Mouse (Mus musculus) cerebellum, postnatal 4 days (tissue): ENCODE data around the gene Nosip.
"Not testable (repeated sequence)": the region's sequence is repeated elsewhere in the genome, so short reads cannot be mapped to it uniquely, and the experiment has no call there.

Experiments used
- DNase-seq, 2 experiments: peaks; one replicate each; pipeline ENCODE4 v3.0.0; 2022; ENCODE audit warnings: low spot score in 2 of 2, mixed read lengths in 1 of 2

The Nosip gene

DNA sequence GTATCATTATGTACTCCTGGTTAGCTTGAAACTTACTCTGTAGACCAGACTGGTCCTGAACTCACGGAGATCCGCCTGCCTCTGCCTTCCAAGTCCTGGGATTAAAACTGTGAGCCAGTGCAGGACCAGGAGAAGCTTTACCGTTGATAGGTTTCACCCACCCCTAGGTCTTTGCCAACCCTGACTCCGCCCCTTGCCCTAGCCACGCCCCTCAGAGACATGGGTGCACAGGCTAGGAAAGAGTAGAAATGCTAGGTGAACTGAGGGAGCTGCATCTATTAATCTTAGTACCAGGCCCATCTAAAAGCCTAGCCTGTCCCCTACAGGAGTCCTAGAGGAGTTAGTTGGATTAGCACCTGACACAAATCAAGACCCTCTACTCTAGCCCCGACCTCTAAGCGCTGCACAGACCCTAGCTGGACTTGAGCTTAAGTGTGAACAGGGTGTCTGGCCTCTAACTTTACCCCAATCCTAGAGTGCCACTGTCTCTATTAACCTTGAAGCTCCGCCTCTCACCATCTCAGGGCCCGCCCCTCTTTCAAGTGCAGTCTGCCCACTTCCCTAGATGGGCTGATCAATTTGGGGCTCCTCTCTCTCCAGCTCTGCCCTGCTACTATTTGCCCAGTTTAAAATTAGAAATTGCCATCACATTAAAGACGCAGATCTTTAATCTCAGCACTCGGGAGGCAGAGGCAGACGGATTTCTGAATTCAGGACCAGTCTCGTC, 28.2 kb downstream of the Nosip start:
- no peak for DNase-seq

DNA sequence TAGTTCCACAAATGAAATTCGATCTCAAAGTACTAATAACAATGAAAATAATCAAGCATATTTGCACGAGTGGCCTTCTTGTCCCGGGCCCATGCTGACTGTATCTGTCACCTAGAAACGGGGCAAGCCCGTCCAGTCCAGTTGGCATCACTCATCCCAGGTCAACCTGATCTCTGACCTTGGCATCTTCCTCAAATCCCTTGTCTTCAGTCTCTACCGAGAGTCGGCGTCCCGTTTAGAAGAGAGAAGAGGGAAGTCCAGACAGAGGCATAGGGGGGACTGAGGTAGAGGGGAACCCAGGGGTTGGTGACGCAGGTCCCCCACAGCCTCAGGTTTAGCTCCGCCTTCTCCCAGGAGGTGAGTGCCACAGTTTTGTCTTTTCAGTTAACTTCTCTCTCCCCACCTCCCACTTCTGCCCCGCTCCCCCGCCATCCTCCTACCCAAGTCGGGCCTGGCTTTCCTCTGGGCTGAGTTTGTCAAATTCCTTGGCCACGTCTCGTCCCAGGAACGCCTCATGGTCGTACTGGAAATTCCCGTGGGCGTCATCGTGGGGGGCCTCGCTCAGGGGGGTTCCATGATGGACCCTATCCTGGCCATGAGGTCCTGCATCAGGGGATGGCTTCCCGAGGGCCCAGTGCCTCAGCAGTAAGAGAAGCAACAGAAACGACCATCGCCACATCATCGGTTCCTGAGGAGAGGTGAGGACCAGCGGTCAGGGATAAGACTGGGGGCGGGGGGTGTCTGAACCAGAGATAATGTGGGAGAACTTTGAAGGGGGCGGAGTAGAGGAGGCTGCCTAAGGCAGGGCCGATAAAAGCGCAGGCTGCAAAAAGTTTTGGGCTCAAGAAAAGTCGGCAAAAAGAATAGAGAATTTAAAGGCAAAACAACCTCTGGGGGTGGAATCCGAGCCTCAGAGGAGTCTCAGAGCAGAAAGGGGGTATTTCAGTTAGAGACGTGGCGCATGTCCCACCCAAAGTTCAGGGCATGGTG, 29.1 kb downstream of the Nosip start:
- peak in 1 of 2 experiments; percentile 25 for DNase-seq

DNA sequence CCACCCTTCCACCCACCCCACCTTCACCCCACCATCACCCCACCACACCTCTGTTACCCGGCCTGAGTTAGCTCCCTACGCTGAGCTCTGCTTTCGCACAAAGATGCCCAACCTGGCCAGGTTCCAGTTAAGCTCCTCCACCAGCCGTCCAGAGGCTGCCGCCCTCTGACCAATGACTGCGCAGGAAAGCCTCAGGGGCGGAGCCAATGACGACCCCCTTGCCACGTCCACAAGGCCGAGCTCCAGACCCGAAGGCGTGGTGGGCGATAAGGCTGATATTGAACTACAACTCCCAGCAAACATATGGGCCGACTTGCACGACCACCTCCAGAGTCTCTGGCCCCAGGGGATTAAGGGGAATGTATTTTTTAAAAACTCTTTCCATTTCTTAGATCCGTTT, 29.8 kb downstream of the Nosip start, which contains the start of gene Rcn3:
Rcn3 (minus strand) TSS at position 174 of the 400 bp plus-strand sequence.
- DNase-seq = peak; percentile 44 to 87

DNA sequence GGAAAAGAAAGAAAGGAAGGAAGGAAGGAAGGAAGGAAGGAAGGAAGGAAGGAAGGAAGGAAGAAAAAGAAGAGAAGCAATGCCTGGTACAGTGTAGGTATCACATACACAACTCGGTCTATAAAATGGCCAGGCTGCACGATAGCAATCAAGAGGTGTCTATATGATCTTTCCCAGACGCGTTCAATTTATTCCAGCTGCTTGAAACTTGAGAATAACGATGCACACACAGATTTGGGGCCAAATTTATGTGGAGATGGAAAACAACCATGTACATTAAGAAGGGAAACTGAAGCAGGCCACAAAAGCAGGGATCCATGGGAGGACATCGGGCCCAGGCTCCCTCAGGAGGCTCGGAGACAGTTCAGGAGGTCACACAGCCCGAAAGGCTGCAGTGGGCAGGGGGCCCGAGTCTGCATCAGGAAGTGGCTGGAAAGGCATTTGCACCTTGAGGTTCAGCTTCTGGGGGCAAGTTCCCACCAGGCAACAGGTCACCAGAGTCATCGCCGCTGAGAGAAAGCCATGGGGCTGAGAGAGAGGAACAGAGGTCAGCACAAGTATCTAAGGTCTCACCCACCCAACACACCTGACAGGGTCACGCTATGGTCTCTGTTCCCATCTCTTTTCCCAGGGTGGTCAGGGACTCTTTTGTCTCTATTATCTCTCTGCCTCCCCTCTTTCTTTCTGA, 30.7 kb downstream of the Nosip start:
- DNase-seq = no peak

DNA sequence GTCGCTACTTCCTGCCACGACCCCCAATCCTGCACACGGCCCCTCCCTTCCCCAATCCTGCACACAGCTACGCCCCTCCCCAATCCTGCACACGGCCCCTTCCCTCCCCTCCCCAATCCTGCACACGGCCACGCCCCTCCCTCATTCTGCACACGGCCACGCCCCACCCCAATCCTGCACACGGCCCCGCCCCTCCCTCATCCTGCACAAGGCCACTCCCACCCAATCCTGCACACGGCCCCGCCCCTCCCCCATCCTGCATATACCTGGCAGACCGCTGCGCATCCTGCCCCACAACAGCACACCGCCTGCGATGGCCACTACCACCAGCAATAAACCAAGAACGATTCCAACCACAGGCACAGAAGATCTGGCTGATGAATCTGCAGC, 31.3 kb downstream of the Nosip start:
- DNase-seq = no peak

DNA sequence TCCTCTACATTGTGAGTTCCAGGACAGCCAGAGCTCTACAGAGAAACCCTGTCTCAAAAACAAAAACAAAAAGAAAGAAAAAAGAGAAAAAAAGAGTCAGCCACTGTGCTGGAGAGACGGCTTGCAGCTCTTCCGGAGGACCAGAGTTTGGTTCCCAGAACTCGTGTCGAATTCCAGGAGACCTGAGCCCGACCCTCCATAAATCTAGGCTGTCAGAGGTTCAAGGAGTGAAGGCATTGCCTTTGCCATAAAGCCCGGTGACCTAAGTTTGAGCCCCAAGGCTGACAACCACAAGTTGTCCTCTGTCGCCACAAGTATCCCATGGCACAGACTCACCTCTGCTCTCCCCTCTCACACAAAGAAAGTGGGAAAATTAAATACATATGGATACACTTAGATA, 31.9 kb downstream of the Nosip start:
- DNase-seq = no peak

DNA sequence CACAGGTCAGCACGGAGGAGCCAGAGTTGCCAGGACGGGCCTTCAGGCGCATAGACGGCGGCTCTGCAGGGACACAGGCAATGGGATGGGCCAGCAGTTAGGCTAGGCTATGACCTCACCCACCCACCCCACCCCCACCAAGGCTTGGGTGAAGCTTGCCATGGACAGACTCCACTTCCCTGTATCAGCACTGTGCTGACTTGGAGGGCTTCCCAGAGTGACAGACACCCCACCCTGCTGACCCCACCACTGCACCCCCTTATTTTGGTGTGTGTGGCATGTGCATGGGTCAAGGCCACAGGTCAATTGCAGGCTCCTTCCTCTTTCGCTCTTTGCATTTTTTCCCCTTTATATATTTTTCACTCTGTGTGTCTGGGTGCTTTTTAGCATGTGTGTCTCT, 33.1 kb downstream of the Nosip start:
- DNase-seq = no peak

DNA sequence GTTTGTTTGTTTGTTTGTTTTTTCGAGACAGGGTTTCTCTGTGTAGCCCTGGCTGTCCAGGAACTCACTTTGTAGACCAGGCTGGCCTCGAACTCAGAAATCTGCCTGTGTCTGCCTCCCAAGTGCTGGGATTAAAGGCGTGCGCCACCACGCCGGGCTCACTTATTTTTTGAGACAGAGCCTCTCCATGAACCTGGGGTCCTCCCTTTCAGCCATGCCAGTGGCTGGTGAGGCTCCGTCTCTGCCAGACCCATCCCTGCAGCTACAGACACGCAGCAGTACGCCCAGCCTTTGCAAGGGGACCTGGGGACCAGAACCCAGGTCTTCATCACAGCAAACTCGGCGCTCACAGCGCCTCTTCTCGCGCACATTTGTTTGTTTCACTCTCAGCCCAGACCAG, 33.7 kb downstream of the Nosip start:
- not testable (repeated sequence) for DNase-seq

GRCm38 (mm10) chr7:45097479-45097878, 35.2 kb downstream of the Nosip start:
- DNase-seq = no peak

GRCm38 (mm10) chr7:45098541-45099240, 36.5 kb downstream of the Nosip start:
- DNase-seq = no peak

DNA sequence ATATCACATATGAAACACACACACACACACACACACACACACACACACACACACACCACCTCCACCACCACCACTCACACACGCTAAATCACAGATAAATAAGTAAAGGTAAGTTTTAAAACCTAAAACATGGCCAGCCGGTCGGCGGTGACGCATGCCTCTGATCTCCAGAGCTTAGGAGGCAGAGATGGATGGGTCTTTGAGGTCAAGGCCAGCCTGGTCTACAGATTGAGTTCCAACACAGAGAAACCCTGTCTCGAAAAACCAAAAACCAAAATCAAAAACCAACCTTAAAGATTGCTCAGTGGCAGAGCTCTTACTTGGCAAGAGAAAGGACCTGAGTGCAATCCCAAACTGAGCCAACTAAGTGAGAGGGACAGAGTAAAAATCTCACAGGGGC, 37.8 kb downstream of the Nosip start:
- DNase-seq = no peak

- no peak for DNase-seq
Measured at GRCm38 (mm10) chr7:45102441-45102840, 40.2 kb downstream of the Nosip start.

GRCm38 (mm10) chr7:45102940-45103585, 40.8 kb downstream of the Nosip start:
- DNase-seq = no peak

DNA sequence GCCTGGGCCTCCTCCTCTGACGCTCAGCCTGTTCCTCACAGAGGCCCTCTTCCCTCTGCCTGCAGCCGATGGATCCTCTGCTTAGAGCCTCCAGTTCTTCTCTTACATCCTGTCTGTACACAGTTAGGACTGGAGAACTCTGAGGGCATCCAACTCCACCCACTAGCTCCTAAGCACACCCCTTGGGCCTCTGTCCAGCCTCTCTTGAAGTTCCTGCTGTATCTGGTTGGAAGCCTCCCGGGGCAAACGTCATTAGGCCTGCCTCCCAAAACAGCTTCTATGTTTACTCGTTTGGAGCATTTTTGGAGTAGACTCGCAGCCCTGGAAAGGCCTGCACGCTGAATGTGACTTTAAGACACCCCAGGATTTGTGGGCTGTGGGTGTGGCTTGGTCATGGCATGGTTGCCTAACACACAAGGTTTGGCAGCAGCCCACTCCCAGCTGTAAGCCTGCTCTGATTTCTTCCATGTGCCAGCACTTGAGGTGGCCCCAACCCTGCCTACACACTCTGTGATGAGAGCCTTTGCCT, 41.5 kb downstream of the Nosip start, which contains the start of gene Fcgrt:
Fcgrt (minus strand) TSS at position 200 of the 529 bp plus-strand sequence.
- DNase-seq = peak in 1 of 2 experiments; percentile 42

DNA sequence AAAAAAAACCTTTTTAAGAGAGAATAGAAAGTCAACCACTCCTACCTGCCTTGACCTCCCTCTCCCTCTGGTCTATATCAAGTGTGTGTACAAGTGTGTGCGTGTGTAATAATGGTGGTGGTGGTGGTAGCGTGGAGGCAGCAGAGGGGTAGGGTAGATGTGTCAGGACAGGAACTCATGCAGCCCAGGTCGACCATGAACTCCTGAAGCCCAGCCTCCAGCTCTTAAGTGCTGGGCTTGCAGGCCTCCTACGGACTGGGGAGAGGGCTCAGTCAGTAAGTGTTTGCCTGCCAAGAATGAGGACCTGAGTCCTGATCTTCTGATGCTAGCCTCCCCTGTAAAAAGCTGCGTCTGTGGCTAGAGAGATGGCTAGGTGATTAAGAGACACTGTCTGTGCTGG, 42.7 kb downstream of the Nosip start:
- DNase-seq = no peak

DNA sequence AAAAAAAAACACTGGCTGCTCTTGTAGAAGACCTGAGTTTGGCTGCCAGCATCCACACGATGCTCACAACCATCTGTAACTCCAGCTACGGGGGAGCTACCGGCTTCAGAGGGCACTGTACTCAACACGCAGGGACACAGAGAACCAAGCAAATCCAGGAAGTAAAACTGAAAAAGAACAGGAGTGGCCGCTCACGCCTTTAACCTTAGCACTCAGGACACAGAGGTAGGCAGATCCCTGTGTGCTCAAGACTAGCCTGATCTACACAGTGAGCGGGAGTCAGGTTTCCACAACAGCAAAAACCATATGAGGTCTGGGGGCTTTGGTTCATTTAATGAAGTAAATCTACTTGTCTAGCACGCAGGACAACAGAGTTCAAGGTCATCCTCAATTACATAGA, 43.3 kb downstream of the Nosip start:
- no peak for DNase-seq

- no peak for DNase-seq
Measured at GRCm38 (mm10) chr7:45106441-45106840, 44.2 kb downstream of the Nosip start.

DNA sequence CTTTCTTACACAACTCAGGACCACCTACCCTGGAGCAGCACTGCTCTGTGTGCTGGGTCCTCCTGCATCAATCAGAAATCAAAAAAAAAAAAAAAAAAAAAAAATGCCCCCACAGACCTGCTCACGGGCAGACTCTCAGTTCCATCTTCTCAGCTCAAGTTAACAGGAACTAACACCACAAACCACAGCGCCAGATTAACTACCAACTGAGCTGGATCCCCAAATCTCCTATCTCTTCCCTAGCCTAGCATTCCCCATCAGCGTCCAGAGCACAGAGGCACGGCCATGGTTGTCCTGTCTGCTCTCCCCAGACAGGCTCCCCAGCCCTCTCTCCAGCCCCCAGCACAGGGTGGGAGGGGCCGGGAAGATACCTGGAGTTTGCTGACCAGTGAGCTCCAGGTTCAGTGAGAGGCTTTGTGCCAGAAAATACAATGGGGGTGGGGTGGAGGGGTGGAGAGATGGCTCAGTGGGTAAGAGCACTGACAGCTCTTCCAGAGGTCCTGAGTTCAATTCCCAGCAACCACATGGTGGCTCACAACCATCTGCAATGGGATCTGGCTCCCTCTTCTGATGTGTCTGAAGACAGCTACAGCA, 44.9 kb downstream of the Nosip start:
- DNase-seq = no peak

- not testable (repeated sequence) for DNase-seq
Measured at GRCm38 (mm10) chr7:45110089-45110488, 47.9 kb downstream of the Nosip start.

DNA sequence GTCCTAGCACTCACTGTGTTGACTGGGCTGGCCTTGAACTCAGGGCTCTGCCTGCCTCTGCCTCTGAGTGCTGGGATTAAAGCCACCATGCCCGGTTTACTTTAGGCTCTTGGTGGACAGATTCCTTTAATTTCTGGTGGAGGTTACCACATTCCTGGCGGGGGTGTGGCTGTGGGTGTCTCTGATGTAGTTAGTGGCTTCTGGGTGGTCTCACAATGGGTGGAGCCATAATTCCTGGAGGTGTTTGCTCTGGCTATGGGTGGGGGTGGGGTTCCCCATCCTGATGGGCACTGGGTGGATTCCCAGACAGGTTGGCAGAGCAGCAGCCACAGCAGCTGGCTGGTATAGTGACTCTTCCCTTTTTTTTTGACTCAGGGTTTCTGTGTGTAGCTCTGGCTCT, 49.7 kb downstream of the Nosip start:
- no peak for DNase-seq
